In the genomic region with DNA sequence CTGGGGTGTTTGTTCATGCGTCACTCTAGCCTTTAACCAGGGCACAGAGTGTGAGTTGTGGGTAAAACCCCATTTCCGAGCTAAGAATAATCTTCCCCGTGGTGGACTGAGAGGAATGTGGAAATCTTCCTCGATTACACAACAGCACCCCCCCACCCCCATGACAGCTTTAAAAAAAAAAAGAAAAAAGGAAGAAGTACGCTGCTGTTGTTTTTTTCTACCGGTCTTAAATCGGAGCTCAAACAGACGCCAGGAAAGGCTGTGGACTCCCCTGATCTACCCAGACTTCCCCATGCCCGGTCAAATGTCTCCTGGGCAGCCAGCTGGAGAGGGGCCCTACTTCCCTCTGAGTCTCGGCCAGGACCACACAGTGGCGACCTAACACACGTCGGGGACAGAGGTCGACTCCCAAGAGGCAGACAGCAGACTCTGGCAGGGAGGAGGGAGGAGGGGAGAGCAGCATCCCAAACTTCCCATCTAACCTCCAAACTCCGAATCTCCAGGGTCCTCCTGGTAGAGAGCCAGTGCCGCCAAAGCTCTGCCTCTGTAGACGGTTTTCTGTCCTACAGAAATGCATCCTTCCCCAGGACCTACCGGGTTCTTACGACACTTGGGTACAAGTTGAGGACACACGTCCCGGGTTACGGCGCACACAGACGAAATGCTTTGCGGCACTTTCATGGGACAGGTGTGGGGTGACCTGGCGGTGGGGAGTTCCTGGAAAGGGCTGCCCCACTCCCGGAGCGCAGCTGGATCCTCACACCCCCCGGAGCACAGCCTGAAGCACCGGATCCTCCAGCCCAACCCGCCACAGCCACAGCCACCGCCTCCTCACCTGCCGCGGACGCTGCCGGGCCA, we compare ENCODE assay signal across 7 mouse cellular contexts. TPM values are rescaled to one million over a fixed set of nuclear protein-coding genes. Genes with fewer than 3 reads are reported as not detected.
DNase-seq lines count a peak whose midpoint lies in the region; ATAC-seq and TF ChIP-seq lines count a peak whose summit lies in the region.

No protein-coding gene starts in this region.

- POLR2A ChIA-PET in Patski (lab: Charles Lee), result interaction anchor here (0.6 to 1.4 kb wide), 4 partner anchors 13 to 655 kb away, joined by 3 to 12 read pairs (median 4); no protein-coding TSS in a partner anchor

- TF ChIP-seq CTCF in Patski (IDR thresholded peaks at IDR 0.05), result no peak

- no peak for DNase-seq in Patski (ENCODE audit: low read depth, low spot score)
- peak; percentile 65 for DNase-seq in c-Kit-positive CD71-positive TER-119-positive erythroid progenitor cells, embryonic 14.5 days (ENCODE audit: low spot score)
- DNase-seq in layer of hippocampus, adult 9-11 months, result peak; percentile 77
- DNase-seq in lung, postnatal 10 days, result peak; percentile 75
- DNase-seq in ovary, postnatal 14 days (ENCODE audit: low spot score), result peak; percentile 40

- in situ Hi-C loops in Patski (cut with MboI; ENCODE audit: low pct_unique_long_range_greater_than_20kb), result loop anchor here (5.0 to 25.0 kb wide), 2 partner anchors 53 to 833 kb away; partner anchors contain the start of genes Ccl2, Ccl7 and Gm17268

- no peaks in the 10 kb centered on the region for H3K27me3 ChIP-seq in Patski

- peak; percentile 83 for ATAC-seq in Patski
- ATAC-seq in frontal cortex, adult (ENCODE audit: low TSS enrichment), result peak; percentile 51
- ATAC-seq in hematopoietic stem cell, adult 5-6 weeks (replicated peaks in 1 of 2; ENCODE audit: insufficient read depth in 1 of 2, low FRiP score in 2 of 2, low TSS enrichment in 1 of 2, low read depth in 1 of 2, poor library complexity in 2 of 2, severe bottlenecking in 2 of 2), result peak; percentile 72 to 74

- CTCF ChIA-PET in Patski (lab: Charles Lee), result interaction anchor here (0.9 to 6.1 kb wide), 5 partner anchors 19 to 52 kb away, joined by 3 to 36 read pairs (median 5); no protein-coding TSS in a partner anchor

RNA-seq across cellular contexts. Expression of gene Rffl, which starts 0.6 kb away (rescaled TPM):
- polyA plus RNA-seq in Patski (2021), result 12.7 TPM
- total RNA-seq in hematopoietic stem cell, adult 5-6 weeks (2017), result 15.8 and 18.8 TPM in 2 replicates

RNA-seq across cellular contexts. Expression of gene Rad51d, which starts 20.0 kb away (rescaled TPM):
- 20.3 TPM for polyA plus RNA-seq in Patski (2021)
- total RNA-seq in hematopoietic stem cell, adult 5-6 weeks (2017), result 15.2 and 21.4 TPM in 2 replicates

RNA-seq across cellular contexts. Expression of gene Fndc8, which starts 21.5 kb away (rescaled TPM):
- polyA plus RNA-seq in Patski (2021), result 0.03 TPM
- total RNA-seq in hematopoietic stem cell, adult 5-6 weeks (2017), result not detected in 2 replicates

RNA-seq across cellular contexts. Expression of gene Nle1, which starts 37.8 kb away (rescaled TPM):
- polyA plus RNA-seq in Patski (2021), result 20.4 TPM
- total RNA-seq in hematopoietic stem cell, adult 5-6 weeks (2017), result 28.5 and 30.5 TPM in 2 replicates

RNA-seq across cellular contexts. Expression of gene Unc45b, which starts 39.9 kb away (rescaled TPM):
- not detected for polyA plus RNA-seq in Patski (2021)
- total RNA-seq in hematopoietic stem cell, adult 5-6 weeks (2017), result 0.15 and 1.6 TPM in 2 replicates
